Mouse (Mus musculus) neutrophil, adult 5-6 weeks (primary cell): ENCODE measurements around the gene Mrgprg. TPM values are rescaled to one million over a fixed set of nuclear protein-coding genes. Genes with fewer than 3 reads are reported as not detected.

Source experiments
- ATAC-seq: fragments of 151-379, 151-347 bp; 2 replicates; pipeline ENCODE4 v1.8.0; 2017; ENCODE audit warnings: mild to moderate bottlenecking, moderate TSS enrichment; ENCODE audit not compliant: insufficient number of reproducible peaks, poor library complexity, low FRiP score, severe bottlenecking; ENCODE audit errors: extremely low read depth
- total RNA-seq: library from RNA; stranded (forward); fragments of 200-1000 nt; gene quantifications from 2 replicates; pipeline ENCODE4 v1.2.3, GENCODE M21; 2017

Gene Mrgprg
- total RNA-seq, 1 experiment from 2014 or later = not detected

DNA sequence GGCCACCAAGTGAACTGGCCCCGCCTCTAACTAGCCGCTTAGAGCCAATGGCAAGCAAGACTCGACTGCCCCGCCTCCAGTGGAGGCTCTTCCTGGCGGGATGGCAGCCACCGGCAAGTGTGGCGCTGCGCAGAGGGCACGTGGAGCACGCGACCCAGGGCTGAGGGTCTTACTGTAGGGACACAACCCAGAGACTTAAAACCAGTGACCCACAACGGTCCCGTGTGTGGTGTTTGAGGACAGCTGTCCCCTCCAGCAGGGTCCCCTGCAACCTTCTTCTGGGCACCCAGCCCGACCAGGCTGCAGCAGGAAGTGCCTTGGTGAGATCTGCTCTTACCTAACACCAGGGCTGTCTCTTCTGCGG is 9.8 kb downstream of the Mrgprg start:
- ATAC-seq = peak; percentile 83

DNA sequence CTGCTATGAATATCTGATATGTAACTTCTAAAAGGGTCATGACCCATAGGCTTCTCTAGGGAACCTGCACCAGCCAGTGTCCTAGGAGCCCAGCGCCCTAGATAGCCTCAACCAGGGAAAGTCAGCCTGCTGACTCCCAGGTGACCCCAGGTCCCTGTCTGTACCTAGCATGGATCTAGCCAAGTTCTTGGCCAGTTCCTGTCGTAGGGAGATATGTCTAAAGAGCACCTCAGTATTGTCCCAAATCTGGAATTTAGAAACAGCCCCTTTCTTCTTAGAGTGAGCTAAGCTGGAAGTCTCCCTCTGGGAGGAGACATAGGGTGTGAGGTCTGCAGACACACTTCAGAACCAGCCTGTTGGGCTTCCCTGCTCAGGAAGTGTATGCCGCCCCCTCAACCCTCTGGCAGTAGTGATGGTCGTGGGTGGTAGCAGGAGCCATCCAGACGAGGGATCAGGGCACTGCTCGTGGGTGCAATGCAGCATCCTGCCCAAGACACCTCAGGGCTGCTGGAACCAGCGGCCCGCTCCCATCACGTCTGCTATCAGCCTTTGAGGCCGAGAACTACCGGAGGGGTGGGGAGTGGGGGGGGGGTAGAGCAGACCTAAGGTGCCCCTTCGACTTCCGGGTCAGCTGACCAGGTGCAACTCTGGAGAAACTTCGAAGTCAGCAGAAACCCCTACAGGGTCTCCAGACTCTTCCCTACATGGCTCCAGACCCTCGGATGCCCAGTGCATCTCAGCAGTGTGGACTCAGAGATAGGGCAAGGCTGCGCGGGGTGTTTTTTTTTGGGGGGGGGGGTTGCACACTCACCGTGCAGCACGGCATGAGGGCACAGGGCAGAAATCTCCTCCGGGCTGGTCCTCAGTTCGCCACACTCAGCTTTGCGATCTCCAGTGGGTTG is 10.4 kb downstream of the Mrgprg start, which contains the start of gene Osbpl5:
Gene Osbpl5 (minus strand): TSS at position 861 of the 902 bp plus-strand sequence.
- no peak for ATAC-seq

DNA sequence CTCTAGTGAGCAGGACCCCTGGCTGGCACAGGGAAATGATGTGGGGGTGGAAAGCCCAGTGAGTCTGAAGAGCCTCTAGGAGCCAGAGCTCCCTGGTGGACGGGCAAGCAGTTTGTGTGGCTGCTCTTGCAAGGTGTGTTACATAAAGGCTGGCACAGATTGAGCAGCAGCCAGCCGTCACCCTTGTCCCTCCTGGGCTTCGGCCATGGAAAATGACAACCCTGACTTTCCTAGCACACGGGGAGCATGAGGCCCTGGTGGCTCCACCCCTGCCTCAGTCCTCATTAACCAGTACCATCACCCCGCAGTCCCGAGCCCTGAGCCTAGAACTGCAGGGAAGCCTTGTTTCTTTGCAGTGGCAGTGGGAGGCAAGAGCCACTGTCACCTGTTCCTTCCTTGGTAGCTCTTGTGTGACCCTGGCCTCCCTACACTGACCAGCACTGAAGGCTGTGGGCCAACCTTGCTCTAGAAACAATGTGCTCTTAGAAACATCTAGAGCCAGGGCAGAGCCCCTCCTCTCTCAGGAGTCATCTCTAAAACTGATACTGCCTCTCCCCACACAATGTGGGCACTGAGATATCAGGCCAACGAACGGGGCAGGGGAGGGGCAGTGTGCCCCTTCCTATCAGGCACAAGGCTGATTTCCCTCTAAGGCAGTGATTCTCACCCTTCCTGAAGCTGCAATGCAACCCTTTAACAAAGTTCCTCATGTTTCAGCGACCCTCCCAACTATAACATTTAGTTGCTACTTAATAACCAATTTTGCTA is 11.3 kb downstream of the Mrgprg start:
- ATAC-seq = no peak

DNA sequence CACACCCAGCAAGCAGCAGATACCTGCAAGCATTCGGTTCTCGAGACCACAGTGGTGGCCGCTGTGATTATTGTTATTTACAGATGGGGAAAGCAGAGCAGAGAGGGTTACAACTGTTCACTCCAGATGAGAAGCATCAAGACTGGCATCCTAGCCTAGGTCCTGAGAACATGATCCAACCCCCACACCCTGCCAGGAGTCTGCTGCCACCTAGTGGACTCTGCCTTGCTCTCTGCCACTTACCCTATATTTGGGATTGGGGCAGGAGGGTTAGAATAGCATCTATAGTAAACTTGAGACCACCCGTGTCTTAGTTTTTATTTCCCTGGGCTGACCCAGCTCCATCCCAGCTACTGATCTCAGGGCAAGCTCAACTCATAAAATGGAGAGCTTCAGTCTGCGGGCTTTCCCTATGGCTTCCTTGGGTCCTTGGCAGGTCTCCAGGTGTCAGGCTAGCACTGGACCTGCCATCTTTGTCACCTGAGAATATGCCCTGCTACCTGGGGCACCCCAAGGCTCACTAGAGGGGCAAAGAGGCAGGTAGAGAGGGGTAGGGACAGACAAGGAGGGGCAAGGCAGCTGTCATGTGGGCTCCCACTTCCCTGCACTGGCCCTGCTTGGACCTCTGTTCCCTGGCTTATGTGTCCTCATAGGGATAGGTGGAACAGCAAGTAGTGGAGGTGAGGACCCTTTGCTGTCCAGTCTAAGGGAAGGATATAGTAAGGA is 12.6 kb downstream of the Mrgprg start:
- peak; percentile 38; the same call in 1 of the 2 replicates for ATAC-seq

DNA sequence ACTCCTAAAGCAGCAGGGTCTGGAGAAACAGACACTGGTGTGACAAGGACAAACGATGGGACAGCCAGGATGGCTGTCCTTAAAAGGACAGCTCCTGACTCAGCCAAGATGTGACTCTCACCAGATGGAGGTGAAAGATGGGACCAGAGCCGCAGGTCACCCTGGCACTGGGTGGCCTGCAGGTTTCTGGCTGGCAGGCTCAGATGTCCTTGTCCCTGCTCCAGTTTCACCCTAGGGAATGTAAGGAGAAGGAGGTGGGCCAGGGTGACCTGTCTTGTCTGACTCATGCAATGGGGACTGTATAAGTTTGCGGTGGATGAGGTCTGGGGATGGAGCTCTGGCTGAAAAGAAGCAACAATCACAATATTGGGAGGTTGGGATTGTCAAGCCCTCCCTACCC is 14.2 kb downstream of the Mrgprg start:
- no peak for ATAC-seq

DNA sequence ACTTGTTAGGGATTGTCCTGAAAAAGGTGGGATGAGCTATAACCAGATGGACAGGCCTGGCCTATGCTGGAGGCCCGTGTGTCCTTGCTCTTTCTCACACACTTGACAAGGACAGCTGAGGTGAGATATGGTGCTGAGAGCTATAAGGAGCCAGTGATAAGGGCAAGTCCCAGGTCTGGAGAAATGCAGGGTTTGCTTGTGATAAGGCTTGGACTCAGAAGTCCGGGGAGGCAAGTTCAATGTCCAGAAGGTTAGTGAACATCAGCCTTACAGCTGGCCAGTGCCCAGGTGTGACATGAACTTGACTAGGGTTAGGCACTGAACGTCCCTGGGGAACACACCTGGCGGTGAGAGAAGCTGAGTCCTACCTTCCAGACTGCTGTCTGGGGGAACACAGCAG is 14.7 kb downstream of the Mrgprg start:
- ATAC-seq = no peak

DNA sequence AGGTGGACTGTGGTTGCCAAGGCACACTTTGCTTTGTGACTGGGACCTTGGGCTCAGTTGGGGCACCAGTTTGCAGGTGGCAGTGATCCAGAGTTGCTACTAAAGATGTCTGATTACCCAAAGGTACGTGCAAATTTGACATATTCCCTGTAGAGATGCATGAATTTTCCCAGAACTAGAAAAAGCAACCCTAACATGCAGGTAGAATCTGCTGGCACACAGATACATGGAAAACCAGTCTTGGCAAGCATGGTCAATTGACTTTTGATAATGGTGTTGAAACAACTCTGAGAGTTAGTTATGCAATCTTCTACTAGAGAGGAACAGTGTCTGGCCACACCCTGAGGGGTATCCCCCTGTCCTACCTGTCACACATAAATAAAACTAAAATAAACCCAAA is 15.4 kb downstream of the Mrgprg start:
- ATAC-seq = no peak

DNA sequence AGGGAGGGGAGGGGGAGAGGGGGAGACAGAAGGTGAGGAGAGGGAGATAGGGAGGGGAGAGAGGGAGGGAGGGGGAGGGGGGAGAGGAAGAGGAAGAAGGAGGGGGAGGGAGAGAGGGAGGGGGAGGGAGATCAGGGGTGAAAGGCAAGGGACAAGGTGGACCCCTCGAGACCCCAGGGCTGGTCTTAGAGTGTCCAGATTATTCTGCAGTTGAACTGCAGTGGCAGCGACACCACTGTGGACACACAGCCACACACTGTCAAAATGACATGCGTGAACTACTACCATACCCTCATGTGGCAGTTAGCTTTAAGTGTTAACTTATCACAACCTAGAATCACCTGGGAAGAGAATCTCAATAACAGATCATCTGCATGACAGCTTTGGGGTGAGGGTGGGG is 17.7 kb downstream of the Mrgprg start:
- ATAC-seq = no peak

DNA sequence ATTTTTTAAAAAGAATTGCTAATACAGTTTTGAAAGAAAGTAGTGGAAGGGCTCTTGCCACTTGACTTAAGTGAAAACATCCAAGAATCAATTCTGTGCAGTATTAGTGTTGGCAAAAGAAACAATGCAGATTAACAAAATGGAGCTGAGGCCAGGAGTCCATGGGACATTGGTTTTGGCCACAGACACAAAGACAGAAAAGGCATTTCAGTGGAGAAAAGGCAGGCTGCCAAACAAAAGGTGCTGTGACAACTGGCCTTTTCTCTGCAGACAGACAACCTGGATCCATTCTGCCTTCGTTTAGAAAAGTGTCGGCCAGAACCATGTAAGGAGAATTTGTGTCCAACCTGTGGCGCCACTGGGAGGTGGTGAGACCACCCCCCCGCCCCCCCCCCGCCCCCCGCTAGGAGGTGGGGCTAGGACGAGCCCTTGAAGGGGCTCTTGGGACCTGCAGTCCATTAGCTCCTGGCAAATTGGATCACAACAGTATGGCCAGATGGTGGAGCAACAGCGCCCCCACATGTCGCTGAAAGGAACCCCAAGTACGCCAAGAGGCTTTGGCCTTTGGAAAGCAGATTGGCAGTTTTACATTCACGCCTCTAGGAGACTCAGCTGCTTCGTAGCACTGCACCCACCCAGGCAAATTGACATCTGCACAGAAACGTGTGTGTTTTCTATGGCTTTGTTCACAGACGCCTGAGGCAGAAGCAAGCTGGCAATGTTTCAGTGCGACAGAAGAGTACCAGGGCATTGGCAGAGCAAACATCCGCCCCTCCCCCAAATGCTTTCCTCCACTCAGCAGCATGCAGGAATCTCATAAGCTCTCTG is 18.5 kb downstream of the Mrgprg start:
- peak; percentile 71; the same call in 1 of the 2 replicates for ATAC-seq

DNA sequence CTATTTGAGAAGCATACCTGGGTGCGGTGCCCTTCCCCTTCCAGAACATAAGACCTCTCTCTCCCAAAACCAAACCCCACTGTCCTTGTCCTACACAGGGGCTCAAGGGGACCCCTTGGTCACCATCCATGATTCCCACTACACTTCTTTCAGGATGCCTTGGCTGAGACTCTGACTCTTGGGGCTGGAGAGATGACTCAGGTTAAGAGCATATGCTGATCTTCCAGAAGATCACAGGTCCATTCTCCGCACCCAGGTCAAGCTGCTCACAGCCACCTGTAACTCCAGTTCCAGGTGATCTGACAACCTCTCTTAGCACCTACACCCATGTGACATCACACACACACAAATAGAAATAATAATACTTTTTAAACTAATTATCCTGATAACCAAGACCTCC is 26.1 kb downstream of the Mrgprg start:
- no peak for ATAC-seq

DNA sequence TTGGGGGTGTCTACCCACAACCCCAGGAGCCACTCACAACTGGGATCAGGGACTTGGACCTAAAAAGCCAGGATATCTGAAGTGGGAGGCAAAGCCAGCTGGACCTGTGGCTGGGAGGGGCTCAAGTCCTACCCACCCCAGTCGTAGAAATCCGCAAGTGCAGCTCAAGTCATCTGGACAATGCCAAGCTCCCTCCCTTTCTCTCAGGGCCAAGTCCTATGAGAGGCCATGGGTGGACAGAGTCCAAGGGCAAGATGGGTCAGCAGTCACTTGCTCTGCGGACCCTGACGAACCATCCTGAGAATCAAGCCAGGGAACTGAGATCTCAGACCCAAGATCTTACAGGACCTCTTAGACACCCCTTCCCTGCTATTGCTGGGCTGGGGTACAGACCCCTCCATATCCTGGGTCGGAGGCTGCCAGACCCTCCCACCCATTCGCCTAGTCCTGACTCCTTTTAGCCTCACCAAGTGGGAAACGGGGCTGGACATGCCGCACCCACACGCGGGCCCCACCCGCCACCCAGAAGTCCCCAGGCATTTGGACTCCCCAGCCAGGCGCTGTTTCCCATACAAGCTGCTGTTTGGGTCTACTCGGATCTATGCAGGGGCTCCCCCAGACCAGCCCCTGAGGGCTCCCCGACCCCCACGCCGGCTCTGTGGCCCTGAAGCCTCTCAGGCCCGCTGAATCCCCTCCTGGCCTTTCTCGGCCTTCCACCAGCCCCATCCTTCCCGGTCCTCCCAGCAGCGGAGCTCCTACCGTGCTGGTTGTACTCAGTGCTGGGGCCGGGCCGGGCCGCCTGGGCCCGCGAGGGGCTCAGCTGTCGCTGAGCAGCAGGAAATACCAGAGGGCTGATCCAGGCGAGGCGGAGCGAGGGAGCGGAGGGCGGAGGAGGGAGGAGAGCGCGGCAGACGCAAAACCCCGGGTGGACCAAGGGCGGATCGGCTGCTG is 27.0 kb downstream of the Mrgprg start:
- ATAC-seq = no peak

DNA sequence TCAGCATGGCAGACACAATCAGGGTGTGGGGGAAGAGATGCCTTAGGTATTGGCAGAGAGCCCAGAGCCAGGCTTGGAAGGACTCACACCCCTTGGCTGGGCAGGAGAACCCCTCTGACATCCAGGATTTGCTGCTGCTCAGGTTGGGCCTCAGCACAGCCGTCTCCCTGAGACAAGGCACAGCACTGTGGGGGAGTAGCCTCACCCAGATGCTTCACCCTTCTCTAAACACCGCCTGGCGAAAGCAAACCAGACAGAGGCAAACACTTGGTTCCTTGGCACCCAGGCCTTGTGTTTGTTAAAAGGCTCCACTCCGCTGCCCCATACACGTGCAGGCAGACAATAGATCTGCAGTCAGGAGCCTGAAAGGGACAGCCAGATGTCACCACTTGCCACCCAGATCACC is 28.2 kb downstream of the Mrgprg start:
- ATAC-seq = no peak

DNA sequence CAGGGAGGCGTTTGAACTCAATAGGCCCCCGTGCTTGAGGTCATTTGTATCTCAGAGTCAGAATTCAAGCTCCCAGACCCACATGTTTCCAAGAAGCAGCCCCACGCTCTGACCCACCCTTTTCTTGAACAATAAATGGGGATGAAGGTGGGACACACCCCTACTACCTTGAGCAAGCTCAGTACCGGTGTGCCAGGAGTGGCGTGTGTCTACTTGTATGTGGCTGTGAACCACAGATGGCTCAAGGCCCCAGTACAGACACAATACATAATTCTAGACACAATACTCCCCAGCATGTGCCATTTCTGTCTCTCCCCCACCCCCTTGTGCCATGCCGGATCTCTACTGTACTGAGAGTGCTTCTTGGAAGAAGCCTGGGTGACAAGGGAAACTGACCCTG is 28.6 kb downstream of the Mrgprg start:
- ATAC-seq = no peak

DNA sequence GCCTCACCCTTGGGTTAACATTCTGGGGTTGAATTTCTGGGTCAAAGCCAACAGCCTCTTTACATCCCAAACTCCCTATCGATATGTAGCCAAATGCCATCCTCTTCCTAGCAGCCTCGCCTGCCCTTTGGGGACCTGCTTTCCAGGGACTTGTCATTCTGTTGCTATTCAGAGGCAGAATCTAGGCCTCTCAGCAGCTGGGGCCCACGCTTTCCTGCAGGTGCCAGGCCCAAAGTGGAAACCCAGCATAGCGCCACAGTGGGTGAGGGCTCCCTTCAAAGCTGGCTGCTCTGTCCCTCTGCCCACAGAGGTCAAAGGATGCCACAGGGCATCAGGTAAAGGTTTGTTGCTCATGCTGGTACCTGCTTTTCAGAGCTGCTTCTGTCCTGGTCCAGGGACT is 33.0 kb downstream of the Mrgprg start:
- ATAC-seq = no peak

DNA sequence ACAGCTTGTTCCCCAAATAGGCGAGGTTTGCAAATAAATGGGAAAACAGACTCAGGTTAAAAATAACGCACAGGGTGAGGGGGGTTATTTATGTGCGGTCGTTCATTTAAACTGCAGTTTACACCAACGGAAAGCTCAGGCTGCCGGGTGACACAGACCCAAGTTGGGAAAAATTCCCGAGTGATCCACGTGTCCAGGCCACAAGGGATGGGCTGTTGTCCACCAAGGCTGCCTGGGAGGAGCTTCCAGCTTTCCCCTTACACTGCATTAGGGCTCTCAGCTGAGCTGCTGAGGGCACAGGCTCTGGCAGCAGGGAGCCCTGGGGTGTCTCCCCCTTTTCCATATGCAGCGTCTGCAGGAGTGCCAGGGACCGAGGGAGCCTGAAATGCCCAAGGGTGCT is 36.9 kb downstream of the Mrgprg start:
- no peak for ATAC-seq

DNA sequence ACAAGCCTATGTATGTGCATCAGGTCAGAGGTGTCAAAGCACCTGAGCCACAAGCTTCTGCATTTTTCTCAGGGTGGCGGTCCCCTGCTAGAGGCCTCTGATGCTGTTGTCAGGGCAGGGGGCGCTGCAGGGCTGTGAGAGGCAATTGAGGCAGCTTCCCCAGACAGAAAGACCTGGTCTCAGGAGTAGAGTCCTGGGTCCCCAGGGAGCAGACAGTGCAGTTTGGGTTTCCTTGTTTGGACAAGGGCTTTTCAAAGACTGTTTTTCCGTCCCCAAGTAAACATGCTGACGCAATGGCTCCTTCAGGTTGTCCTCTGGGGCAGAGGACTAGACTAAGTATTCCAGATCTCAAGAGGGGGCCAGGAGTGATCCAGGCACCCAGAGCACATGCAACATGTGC is 40.4 kb downstream of the Mrgprg start:
- no peak for ATAC-seq

DNA sequence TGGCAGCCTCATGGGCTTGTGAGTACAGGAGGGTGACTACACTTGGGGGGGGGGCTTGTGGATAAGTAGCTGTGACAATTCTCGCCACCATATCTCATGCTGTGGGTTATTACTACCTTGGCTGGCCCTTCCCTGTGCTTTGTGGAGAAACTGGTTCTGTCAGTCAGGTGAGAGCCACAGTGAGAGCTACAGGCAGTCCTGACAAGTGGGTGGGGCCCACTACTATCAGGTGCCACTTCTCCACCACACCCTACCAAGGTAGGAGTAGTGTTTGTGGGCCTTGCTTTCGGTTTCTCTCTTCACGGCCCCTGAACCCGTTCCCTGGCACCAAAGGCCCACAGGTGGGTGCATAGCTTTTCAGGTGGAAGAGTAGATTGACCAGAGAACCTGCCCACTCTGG is 43.0 kb downstream of the Mrgprg start:
- no peak for ATAC-seq

DNA sequence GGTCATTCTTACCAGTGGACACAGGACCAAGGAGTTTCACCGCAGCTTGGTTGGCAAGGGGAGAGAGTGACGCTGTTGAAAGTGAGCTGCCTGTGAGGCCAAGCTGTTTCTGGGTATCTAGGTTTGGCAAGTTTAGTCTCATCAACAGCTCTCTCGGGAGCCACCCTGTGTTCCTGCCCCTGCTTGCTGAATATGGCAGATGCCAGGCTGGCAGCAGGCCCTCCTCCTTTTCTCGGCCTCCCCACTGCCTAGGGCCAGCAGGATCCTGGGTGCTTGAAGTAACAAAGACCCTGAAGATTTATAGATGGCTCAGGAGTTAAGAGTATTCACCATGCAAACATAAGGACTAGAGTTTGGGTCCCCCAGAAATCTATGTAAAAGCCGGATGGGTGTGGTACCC is 44.1 kb downstream of the Mrgprg start:
- no peak for ATAC-seq
